Mouse (Mus musculus) c-Kit-negative CD71-positive TER-119-positive erythroid progenitor cells, embryonic 14.5 days (primary cell): ENCODE results near the gene 3110082I17Rik.

Experiments used
- DNase-seq: peaks from one replicate; pipeline ENCODE4 v3.0.0-alpha.2; 2013; ENCODE audit warnings: low read depth, low spot score

Gene 3110082I17Rik

DNA sequence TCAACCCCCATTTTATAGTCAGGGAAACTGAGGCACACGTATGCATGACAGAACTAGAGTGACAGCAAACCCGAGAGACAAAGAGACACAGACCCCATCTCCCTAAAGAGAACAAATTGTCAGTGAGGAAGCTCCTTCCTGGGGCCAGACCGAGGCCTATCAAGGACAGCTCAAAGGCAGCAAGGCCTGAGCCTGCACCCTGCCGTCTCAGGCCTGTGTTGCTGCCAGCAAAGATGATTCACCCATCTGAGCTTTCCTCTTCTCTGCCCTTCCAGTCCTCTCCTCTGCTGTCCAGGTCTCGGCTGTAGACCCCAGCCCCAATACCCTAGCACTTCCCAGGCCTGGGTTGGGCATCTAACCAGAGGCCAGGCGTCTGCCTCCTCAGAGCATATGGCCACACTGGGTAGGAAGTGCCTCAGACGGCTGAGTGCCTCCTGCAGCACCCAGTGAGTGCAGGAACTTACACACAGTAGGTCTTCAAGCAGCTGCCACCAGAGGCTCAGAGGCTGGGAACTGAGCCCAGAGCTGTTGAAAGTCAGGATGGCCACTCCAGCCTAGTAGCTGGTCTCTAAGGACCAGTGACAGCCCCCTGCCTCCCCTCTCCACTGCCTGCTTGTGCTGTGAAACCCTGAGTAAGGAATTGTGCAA is 133.2 kb downstream of the 3110082I17Rik start:
- DNase-seq = no peak

GRCm38 (mm10) chr5:139326111-139326696 is 134.1 kb downstream of the 3110082I17Rik start:
- no peak for DNase-seq

DNA sequence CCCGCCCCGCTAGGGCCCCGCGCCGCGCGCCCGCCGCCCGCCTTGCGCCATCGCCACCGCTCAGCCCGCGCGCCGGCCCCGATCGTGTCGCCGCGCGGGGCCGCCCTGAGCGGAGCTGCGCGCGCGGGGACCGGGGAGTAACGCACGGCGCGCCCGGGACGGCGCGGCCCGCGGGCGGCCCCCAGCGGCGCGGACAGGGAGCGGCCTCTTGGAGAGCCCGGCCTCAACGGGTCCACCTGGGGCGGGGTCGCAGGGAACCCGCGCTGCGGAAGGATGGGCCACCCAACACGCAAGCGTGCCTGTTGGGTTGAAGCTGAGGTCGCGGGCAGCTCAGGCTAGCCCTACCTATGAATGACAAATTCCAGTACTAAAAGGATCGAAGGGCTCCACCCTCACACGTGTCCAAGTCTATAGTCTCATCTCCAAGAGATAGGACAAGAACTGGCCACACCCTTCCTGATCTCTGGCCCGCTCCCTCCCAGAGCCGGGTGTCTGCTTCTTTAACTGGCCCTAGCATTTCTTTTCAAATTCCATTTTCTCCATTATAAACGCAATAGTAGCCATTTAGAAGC is 134.8 kb downstream of the 3110082I17Rik start, which contains the start of gene Adap1:
Gene Adap1 (minus strand): TSS at position 228 of the 572 bp plus-strand sequence.
- DNase-seq = no peak

DNA sequence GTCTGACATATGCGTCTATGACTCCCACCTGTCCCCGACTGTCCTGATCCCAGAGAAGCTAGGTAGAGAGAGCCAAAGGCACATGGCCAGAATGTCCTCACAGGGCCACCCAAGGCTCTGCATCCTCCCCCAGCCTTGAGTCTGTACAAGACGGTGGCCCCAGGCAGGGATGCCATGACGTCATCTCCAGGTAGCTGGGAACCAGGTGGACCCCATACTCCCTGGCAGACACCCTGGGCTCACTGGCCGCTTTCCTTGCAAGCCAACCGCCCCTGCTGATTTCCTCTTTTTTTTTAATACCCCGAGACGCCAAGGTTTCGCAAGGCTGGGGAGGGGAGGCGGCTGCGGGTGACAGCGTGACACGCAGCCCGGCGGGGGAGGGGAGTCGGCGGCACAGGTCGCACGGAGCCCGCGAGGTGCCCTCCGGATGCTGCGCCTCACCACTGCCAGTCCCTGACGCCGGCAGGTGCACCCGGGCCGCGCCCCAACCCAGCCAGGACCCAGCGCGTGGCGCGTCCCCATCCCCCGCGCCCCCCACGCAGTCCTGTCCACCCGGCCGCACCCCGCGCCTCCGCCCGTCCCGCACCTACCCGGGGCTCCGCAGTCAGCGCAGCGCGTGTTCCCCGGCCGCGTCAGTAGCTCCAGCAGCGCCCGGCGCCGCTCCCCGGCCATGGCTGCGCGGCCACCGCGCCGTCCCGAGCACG is 135.5 kb downstream of the 3110082I17Rik start:
- DNase-seq = no peak

DNA sequence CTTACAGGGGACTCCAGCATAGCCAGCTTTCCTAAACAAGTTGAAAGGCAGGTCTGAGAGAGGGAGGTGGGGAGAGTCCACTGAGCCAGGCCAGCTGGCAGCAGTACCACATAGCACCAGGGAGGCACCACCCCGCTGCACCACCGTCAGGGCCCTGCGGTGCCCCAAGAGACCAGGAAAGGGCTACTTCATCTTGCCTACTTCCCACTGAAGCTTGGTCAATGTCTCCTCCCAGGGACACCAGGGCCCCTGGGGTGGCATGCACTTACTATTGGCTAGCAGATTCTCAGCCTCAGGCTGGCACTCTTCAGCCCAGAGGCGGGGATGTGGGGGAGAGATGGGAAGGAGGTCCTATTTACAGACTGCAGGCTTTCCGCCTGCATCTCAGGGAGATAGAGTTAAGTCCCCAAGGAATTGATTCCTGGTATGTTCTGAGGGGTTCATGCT is 136.3 kb downstream of the 3110082I17Rik start:
- no peak for DNase-seq

DNA sequence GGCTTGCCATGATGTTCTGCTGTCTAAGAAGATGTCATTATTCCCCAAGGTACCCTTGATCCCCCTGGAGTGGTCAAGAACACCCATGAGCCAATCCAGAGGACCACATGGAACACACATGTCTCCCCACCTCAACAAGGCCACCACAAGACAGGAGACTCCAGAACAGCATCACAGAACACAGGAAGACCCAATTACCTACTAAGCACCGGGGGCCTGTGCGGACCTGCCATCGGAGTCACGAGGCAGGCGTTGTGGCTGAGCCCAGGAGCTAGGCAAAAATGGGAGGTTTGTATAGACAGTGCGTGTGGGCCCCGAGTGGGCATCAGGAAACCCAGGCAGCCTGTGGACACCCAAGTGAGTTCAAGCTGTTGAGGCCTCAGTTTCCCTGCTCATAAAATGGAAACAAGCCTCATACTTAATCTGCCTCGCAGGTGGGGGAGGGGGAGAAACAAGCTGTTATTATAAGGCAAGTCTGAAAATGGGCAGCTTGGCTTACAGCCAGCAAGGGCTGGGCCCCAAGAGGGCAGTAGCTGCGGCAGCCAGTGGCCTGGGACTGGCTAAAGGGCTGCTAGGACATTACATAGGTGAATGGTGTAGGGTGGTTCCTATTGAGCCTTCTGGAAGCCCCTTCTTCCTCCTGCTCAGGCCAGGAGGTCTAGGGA is 136.9 kb downstream of the 3110082I17Rik start:
- no peak for DNase-seq

GRCm38 (mm10) chr5:139321331-139321730 is 139.0 kb downstream of the 3110082I17Rik start:
- DNase-seq = no peak

GRCm38 (mm10) chr5:139320424-139320823 is 139.9 kb downstream of the 3110082I17Rik start:
- no peak for DNase-seq

DNA sequence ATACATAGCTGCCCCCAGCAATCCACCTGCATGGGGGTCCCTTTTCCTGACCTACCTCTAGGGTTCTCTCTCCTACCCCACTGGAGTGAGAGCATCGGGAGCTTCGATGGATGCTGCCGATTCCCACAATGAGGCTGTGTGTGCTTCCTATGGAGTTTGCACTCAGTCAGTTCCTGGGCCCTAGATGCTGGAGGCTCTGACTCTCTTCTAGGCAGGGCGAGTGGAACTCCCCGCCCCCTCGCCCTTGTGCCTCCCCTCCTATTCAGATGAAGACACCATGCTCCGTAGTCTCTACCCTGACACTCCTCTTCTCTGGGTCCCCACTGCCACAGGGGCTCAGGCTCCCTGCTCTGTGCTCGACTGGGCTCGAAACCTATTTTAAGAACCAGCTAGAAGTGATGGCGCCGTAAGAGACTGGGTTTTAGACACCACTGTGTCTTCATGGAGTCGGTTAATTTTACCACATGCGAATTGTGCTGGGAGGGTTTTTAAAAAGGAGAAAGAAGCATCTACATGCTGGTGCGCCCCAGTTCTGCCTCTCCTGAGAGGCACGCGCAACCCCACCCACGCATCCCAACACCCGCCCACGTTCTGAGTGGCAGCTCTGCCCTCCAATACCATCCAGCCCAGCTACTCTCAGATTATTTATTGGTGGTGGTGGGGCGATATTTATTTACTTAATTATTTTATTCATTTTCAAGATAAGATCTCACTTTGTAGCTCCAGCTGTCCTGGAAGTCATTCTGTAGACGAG is 142.4 kb downstream of the 3110082I17Rik start:
- no peak for DNase-seq

DNA sequence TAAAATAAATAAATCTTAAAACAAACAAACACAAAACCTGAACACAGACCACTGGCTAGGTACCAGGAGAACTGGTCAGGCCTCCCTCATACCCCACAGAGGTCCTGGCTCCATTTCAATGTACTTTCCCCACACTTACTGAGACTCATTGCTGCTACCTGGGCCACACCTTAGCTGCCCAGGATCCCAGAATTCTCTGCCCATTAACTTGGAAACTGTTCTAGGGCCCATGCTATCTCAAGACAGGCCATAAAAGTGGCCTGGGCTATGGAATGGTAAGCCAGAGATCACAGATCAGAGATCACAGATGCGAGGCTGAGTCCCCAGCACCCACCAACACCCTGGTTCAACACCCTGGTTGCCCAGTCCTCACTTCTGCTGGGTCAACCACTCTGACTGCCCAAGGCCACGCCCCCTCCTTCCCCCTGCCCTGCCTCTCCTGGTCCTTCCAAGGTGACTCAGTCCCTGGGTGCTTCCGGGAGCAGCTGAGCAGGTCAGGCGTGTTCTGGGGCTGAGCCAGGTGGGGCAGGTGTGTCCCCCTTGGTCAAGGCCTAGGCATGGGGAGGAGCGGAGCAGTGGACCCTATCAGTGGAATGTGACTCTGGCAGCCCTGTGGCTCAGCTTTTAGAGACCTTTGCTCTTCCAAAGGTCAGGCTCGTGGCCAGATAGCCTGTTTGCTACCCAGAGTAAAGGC is 143.2 kb downstream of the 3110082I17Rik start:
- no peak for DNase-seq

DNA sequence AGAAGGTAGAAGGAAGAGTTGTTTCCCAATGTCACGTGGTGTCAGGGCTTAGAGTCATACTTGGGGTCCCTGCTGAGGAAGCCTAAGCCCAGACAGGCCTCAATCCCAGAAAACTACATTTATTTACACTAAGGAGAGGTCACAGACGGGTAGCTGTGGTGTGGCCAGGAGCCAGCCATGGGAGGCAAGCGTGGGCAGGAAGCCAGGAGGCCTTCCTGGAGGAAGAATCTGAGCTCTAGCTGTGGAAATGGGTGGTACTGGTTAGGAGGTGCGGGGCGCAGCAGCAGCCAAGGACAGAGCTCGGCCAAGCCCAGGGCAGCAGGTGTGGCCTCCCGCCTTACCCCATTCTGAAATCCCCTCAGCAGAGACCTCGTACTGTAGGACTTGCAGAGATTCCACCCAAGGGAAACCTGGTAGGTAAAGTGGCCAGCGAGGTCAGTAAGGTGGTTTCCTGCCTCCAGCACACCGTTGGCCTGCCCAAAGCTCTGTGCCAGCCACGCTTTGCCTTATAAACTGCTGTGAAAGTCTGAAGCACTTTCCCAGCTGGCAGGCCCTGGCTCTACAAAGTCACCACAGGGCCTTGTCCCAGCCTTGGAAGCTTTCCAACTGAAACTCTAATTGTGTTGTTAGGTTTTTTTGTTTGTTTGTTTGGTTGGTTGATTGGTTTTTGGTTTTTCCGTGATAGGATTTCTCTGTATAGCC is 145.2 kb downstream of the 3110082I17Rik start:
- no peak for DNase-seq

GRCm38 (mm10) chr5:139313536-139313935 is 146.8 kb downstream of the 3110082I17Rik start:
- no peak for DNase-seq

DNA sequence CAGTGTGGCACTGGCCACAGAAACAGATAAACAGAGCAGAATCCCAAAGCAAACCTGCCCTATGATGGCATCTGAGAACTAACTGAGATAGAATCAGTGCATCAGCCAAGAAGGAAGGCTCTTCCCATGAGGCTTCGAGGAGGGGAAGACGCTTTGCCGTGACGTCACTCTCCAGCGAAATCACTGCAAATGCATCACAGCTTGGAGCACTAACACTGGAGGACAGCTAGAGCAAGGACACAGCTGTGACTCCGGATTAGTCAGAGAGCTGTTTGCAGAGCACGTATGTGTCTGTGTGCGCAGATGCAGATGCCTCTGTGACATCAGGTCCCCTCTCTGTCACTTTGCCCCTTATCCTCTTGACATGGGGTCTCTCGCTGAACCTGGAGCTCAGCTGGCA is 148.5 kb downstream of the 3110082I17Rik start:
- DNase-seq = no peak

DNA sequence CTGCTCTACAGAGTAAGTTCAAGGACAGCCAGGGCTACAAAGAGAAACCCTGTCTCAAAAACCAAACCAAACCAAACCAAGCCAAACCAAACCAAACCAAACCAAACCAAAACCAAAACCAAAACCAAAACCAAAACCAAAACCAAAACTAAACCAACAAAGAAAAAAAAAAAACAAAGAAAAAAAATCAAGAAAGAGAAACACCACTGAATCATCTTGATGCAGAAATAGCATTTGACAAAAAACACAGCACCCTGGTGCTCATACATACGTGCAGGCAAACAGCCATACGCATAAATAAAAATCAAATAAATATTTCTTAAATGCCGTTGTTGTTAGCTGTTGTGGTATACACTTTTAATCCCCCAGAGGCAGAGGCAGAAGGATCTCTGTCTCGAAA is 149.8 kb downstream of the 3110082I17Rik start:
- DNase-seq = no peak

- no peak for DNase-seq
These were observed 150.4 kb downstream of the 3110082I17Rik start for GRCm38 (mm10) chr5:139309946-139310345.
